Mouse (Mus musculus) intestine, embryonic 15.5 days (tissue): ENCODE results near the gene Iscu. TPM values are rescaled to one million over a fixed set of nuclear protein-coding genes. Genes with fewer than 3 reads are reported as not detected.

Experiments used
- ATAC-seq: fragments of 200-750 bp; cut with Nextera tagmentation; 2 replicates; pipeline ENCODE4 v1.8.0; 2017; ENCODE audit warnings: moderate TSS enrichment, moderate library complexity
- H3K27ac ChIP-seq: fragments of 300-500 bp; sonication (generic); 2 replicates; pipeline ENCODE4 v1.5.1; 2015; ENCODE audit warnings: mild to moderate bottlenecking, inconsistent platforms
- H3K27me3 ChIP-seq: fragments of 300-500 bp; sonication (generic); replicated peaks from 2 replicates; pipeline ENCODE4 v1.6.1; 2015; ENCODE audit warnings: inconsistent platforms
- H3K36me3 ChIP-seq: fragments of 300-500 bp; sonication (generic); 2 replicates; pipeline ENCODE4 v1.6.1; 2015; ENCODE audit warnings: inconsistent platforms
- H3K4me1 ChIP-seq: fragments of 300-500 bp; sonication (generic); replicated peaks from 2 replicates; pipeline ENCODE4 v1.6.1; 2015; ENCODE audit warnings: inconsistent platforms
- H3K4me2 ChIP-seq: fragments of 300-500 bp; sonication (generic); replicated peaks from 2 replicates; pipeline ENCODE4 v1.6.1; 2015; ENCODE audit warnings: mild to moderate bottlenecking, inconsistent platforms
- H3K4me3 ChIP-seq: fragments of 300-500 bp; sonication (generic); replicated peaks from 2 replicates; pipeline ENCODE4 v1.5.1; 2015; ENCODE audit warnings: inconsistent platforms
- H3K9ac ChIP-seq: fragments of 300-500 bp; sonication (generic); 2 replicates; pipeline ENCODE4 v1.6.1; 2015; ENCODE audit warnings: inconsistent platforms
- H3K9me3 ChIP-seq: fragments of 300-500 bp; sonication (generic); 2 replicates; pipeline ENCODE4 v1.6.1; 2016; ENCODE audit warnings: inconsistent platforms
- WGBS: fragments of 180-500 bp; shearing (Covaris S2); methylation state at CpG from one replicate; pipeline ENCODE4 v1.1.7; 2015; 5-methylcytosine and 5-hydroxymethylcytosine counted together
- polyA plus RNA-seq: library from polyadenylated mRNA; unstranded; fragments of >200 nt; fragmentation: Nextera tagmentation; extraction: Ambion mirVana; gene quantifications from 2 replicates; pipeline ENCODE4 v1.2.1, GENCODE M21; 2015

Gene Iscu
- polyA plus RNA-seq, 1 experiment from 2014 or later = 115 TPM

DNA sequence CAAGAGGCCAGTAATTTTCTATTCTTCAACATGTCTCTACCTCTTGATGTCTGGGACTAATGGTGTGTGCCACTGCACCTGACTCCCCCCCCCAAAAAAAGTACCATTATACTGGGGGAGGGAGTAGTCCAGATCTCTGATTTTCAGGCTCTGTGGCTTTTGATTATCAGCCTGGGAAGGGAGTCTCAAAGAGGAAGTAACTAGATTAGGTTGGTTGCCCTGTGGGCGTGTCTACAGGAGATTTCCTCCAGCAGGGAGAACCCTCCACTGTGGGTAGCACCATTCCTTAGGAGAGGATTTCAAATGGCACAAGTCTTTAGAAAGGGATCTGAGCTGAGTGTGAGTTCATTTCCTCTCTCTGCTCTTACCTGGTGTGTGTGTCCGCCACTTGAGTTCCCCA, 40.1 kb downstream of the Iscu start:
- H3K9me3 ChIP-seq = no peaks in the 10 kb centered on the region

DNA sequence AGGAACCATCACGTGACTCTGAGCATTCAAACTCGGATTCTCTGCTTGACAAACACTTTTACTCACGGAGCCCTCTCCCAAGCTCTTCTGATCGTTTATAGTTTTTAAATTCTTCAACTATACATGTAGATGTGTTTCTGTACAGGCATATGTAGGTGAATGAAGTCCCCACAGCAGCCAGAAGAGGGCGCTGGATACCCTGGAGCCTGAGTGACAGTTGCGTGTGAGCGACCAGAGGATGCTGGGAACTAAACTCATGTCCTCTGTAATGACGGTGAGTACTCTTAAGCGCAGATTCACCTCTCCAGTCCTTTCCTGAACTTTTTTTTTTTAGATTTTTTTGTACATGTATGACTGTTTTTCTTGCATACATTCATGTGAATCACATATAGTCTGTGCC, 41.1 kb downstream of the Iscu start:
- 20% methylated on average over 9 of the region's 9 CpGs for WGBS
- Histone ChIP-seq H3K4me3 (no peak overlapping the region), H3K27ac (no peak overlapping the region), H3K4me2 (no peak overlapping the region), H3K9me3 (no peaks in the 10 kb centered on the region), H3K36me3 (no peaks in the 10 kb centered on the region), H3K4me1 (0 out of 2 replicates have a peak, but pooled peaks cover 6% of the 10 kb centered on the region), H3K27me3 (no peaks in the 10 kb centered on the region), H3K9ac (no peak overlapping the region)
- no peak for ATAC-seq

More for the DNA sequence above, 40.1 kb downstream of the Iscu start:
- Histone ChIP-seq H3K27me3 (no peaks in the 10 kb centered on the region), H3K4me3 (no peak overlapping the region), H3K27ac (no peak overlapping the region), H3K9ac (no peak overlapping the region), H3K4me1 (peaks cover 13% of the 10 kb centered on the region), H3K36me3 (no peaks in the 10 kb centered on the region), H3K4me2 (no peak overlapping the region)
- ATAC-seq = no peak
- WGBS = 85% methylated on average over 2 of the region's 2 CpGs

DNA sequence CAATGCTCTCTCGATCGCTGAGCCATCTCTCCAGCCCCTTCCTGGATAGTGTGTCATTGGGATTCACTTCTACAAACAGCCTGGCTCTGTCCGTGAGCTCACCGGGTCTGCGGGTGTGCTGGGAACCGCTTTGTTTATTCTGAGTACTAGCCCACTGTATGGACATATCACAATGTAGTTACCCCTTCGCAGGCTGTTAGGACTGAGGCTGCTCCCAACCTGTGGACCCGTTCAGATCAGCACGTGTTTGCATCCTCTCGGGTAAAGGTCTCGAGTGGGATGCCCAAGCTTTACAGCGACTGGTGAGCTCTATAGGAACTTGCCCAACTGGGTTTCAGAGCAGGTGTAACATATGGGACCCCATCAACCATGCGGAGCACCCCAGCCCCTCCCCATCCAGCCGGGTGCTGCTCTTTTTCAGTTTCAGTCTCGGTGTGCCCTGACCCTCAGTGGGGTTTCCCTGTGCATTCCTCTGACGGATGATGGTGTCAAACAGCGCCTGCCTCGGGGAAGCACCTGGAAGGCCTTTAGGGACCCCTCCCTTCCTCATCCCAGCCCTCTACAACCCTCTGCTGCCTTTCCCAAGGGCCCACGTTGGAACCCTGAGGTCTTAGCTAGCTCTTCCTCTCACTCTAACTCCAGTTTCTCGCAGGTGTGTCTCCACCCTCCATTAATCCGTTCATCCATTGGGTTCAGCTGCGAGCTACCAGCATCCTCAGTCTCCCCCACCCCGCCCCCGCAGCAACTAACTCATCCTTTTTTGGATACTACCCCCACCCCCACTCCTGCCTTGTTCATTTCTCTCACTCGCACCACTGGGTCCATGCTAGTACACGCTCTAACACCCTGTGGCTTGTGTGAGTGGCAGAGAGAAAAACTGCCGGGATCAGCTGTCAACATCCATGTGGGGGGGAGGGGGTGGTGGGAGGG, 41.8 kb downstream of the Iscu start:
- Histone ChIP-seq H3K9ac (no peak overlapping the region), H3K36me3 (no peaks in the 10 kb centered on the region)

DNA sequence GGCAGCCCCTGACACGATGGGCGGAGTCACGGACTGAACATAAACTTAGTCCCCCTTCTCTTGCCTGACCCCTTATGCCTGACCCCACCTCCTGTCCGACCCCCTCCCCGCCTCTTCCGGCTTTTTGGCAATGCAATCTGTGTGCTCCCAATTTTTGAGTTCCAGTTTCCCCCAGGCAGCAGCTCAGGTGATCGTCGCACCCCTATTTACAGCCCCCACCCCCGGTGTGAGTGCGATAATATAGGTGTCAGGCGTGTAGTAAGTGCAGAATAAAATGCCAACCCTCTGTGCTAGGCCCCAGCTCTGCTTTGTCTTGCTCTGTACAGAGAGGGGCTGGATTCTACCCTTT, 42.5 kb downstream of the Iscu start:
- no peaks in the 10 kb centered on the region for H3K9me3 ChIP-seq
- H3K36me3 ChIP-seq = no peaks in the 10 kb centered on the region
- no peak overlapping the region for H3K9ac ChIP-seq
- ATAC-seq = no peak; the same call in 1 of the 2 replicates
- no peak overlapping the region for H3K27ac ChIP-seq
- H3K4me3 ChIP-seq = no peak overlapping the region
- H3K4me1 ChIP-seq = 0 out of 2 replicates have a peak, but pooled peaks cover 6% of the 10 kb centered on the region
- 62% methylated on average over 11 of the region's 11 CpGs for WGBS
- no peak overlapping the region for H3K4me2 ChIP-seq
- no peaks in the 10 kb centered on the region for H3K27me3 ChIP-seq

More for the DNA sequence above, 41.8 kb downstream of the Iscu start:
- Histone ChIP-seq H3K27me3 (no peaks in the 10 kb centered on the region), H3K4me1 (0 out of 2 replicates have a peak, but pooled peaks cover 6% of the 10 kb centered on the region), H3K4me2 (no peak overlapping the region), H3K27ac (no peak overlapping the region), H3K4me3 (no peak overlapping the region), H3K9me3 (no peaks in the 10 kb centered on the region)
- ATAC-seq = no peak
- WGBS = 42% methylated on average over 27 of the region's 27 CpGs

DNA sequence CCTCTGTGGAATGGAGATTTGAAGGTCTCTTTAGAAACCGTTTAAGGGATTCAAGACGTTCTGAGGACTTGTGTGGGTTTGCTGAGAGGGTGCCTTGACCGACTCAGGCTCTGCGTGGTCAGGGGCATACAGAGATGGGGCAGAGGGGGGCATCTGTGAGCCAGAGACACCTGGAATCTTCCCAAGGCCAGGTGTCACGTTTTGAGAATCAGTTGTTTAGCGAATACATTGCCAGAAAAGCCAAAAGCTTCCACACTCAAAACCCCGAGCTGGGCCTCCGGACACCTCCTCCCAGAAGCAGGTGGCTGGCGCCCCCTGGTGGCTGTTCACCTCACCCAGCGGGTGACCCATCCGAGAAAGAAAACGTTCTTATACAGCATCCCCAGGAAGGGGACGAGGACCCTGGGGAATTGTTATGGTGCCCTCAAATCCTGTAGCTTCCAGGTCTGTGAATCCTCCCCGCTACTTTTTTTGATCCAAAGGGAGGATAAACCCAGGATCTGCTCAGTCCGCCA, 43.1 kb downstream of the Iscu start:
- Histone ChIP-seq H3K9ac (no peak overlapping the region), H3K36me3 (no peaks in the 10 kb centered on the region), H3K9me3 (no peaks in the 10 kb centered on the region), H3K27ac (no peak overlapping the region), H3K4me1 (0 out of 2 replicates have a peak, but pooled peaks cover 6% of the 10 kb centered on the region), H3K4me3 (no peak overlapping the region), H3K27me3 (no peaks in the 10 kb centered on the region), H3K4me2 (peak overlapping the region; percentile 15; the same call in 1 of the 2 replicates)
- ATAC-seq = no peak
- 10% methylated on average over 15 of the region's 15 CpGs for WGBS

DNA sequence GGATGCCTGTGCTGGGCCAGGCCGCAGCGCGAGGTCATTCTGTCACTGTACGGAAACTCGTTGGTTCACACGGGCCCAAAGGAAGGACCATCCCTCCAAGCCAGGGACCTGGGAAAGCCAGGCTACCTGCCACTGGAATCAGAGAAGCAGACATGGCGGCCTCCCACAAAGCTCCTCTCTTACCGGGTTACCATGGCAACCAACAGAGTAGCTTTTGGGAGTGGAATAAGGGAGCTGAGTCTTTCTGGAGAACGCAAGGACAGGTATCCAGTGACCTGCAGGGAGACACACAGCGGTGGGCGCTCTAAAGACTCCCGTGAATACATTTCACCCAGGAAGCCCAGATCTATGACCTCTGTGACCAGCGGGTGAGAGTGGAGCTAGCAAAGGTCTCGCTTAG, 46.0 kb downstream of the Iscu start:
- Histone ChIP-seq H3K27me3 (no peaks in the 10 kb centered on the region), H3K4me2 (no peak overlapping the region), H3K27ac (no peak overlapping the region), H3K9me3 (no peaks in the 10 kb centered on the region), H3K36me3 (no peaks in the 10 kb centered on the region), H3K4me1 (0 out of 2 replicates have a peak, but pooled peaks cover 6% of the 10 kb centered on the region), H3K9ac (no peak overlapping the region), H3K4me3 (no peak overlapping the region)
- ATAC-seq = no peak
- WGBS = 65% methylated on average over 14 of the region's 14 CpGs

DNA sequence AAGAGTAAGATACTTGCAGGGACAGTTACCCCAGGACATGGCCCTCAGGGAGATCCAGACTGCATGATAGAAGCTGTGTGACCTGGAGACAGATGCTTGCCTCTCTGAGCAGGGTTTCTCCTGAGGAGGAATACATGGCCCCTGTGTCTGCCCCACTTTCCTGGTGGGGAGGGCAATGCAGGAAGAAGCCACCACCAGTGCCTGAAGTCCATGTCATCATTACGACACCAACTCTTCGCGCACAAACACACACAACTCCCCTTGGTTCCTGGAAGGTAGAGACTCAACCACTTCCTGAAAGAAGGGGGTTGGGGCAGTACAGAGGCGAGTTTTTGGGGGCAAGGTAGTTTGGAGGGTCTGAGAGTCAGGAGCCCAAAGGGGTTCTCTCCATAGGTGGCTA, 51.7 kb downstream of the Iscu start:
- Histone ChIP-seq H3K4me3 (no peak overlapping the region), H3K9me3 (no peaks in the 10 kb centered on the region), H3K27me3 (no peaks in the 10 kb centered on the region), H3K36me3 (no peaks in the 10 kb centered on the region), H3K9ac (no peak overlapping the region), H3K27ac (no peak overlapping the region), H3K4me2 (no peak overlapping the region), H3K4me1 (no peaks in the 10 kb centered on the region)
- 84% methylated on average over 4 of the region's 4 CpGs for WGBS
- no peak for ATAC-seq

DNA sequence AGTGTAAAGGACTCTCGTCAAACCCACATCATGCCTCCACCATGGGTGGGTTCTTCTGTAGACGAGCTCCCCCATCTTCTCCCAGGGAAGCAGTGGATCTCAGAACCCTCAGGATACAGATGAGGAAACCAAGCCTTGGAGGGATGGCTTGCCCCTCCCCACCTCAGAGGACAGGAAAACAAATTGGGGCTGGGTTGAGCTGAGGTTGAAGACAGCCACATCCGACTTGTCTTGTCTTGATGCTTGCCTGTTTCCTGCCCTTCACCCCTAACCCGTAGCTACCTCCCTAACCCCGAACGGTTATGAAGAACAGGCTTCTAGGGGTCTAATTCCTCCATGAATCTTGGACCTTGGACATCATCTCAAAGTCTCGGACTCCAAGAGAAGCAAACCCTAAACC, 53.0 kb downstream of the Iscu start:
- no peak overlapping the region for H3K4me3 ChIP-seq
- no peaks in the 10 kb centered on the region for H3K9me3 ChIP-seq
- no peak overlapping the region for H3K9ac ChIP-seq
- H3K27me3 ChIP-seq = no peaks in the 10 kb centered on the region
- no peaks in the 10 kb centered on the region for H3K36me3 ChIP-seq
- H3K4me1 ChIP-seq = no peaks in the 10 kb centered on the region
- no peak overlapping the region for H3K4me2 ChIP-seq
- no peak for ATAC-seq
- H3K27ac ChIP-seq = no peak overlapping the region
- 80% methylated on average over 7 of the region's 7 CpGs for WGBS

DNA sequence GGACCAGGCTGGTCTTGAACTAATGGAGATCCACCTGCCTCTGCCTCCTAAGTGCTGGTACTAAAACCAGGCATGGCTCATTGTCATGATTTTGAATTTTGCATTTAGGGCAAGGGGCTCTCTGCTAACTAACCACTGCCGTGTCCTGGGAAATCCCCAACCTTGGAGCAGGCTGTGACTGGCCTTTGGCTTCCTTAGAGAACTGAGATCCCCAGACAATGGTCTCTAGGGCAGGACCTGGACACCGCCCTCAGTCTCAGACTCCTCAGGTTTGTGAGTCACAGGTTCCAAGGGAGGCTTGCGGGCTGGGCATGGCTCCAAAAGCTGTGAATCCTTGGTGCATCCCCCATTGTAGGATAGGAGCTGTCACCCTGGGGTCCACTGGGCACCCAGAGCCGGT, 54.1 kb downstream of the Iscu start:
- no peak overlapping the region for H3K27ac ChIP-seq
- H3K27me3 ChIP-seq = no peaks in the 10 kb centered on the region
- H3K4me2 ChIP-seq = no peak overlapping the region
- WGBS = 86% methylated on average over 4 of the region's 4 CpGs
- no peak for ATAC-seq
- no peaks in the 10 kb centered on the region for H3K9me3 ChIP-seq
- no peak overlapping the region for H3K4me3 ChIP-seq
- no peak overlapping the region for H3K9ac ChIP-seq
- no peaks in the 10 kb centered on the region for H3K36me3 ChIP-seq
- no peaks in the 10 kb centered on the region for H3K4me1 ChIP-seq

Other genes starting within 250 kb of the Iscu start
- gene Cmklr1, start 122.3 kb upstream of the Iscu start, polyA plus RNA-seq = 2.4 and 3.7 TPM in 2 replicates
- not detected in 2 replicates for gene 1700069L16Rik, start 48.0 kb upstream of the Iscu start, polyA plus RNA-seq
- gene Ficd, start 36.9 kb upstream of the Iscu start, polyA plus RNA-seq = 5.4 and 6.2 TPM in 2 replicates
- gene Sart3, start 238 bp upstream of the Iscu start, polyA plus RNA-seq = 40.2 and 43.8 TPM in 2 replicates
- 57.5 and 61.9 TPM in 2 replicates for gene Tmem119, start 27.8 kb downstream of the Iscu start, polyA plus RNA-seq
- 3.4 and 4.4 TPM in 2 replicates for gene Selplg, start 59.9 kb downstream of the Iscu start, polyA plus RNA-seq
- gene Coro1c, start 136.0 kb downstream of the Iscu start, polyA plus RNA-seq = 167 and 173 TPM in 2 replicates
- 10.1 and 11.8 TPM in 2 replicates for gene Ssh1, start 221.1 kb downstream of the Iscu start, polyA plus RNA-seq
- 13.8 and 17.1 TPM in 2 replicates for gene Dao, start 231.0 kb downstream of the Iscu start, polyA plus RNA-seq